Mouse (Mus musculus): ENCODE results near the gene Serpina3c. TPM values are rescaled to one million over a fixed set of nuclear protein-coding genes. Genes with fewer than 3 reads are reported as not detected.

Gene Serpina3c
- under 1 TPM; 0.22 to 0.45 TPM for total RNA-seq (2021)

DNA sequence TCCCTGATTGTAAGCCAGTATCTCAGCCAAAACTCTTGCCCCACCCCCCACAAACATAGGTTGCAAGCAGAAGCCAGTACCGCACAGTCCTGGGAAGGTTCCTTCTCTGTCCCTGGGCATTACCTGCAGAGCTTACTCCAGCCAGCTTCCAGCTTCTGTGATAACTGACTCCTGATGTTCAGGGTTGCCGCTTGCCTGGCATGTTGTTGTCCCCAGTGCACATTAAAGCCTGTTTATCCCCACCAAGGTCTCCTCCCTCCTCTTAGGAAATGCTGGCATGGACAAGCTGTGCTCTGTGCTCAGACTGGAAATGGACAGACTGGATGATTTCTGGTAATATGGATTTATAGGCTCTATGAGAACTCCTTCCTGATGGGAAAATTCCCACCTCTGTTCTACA is at the start of gene Serpina3c:
Gene Serpina3c, minus strand, starts transcription at position 215 of the 400 bp plus-strand sequence.
- no peak for DNase-seq
- intact Hi-C loops (cut with DNase I) = no loop called here

DNA sequence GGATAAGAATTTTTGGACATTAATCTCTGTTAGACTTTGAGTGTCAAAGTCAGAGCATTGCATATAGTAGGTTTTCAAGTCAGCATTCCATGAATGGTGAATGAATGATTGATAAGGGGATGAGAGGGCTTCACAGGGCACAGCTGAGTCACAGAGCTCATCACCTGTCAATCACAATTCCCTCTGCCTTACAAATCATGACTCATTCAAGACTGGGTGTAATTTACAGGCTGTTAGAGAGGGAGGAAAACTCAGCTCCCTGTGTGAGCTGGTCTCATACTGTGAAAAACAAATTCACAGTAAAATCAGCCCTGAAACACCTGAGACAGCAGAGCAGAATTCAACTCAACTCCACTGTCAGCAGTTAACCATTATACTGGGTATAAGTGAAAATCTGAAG is 37.2 kb upstream of the Serpina3c start:
- intact Hi-C loops (cut with DNase I) = no loop called here
- DNase-seq = no peak

DNA sequence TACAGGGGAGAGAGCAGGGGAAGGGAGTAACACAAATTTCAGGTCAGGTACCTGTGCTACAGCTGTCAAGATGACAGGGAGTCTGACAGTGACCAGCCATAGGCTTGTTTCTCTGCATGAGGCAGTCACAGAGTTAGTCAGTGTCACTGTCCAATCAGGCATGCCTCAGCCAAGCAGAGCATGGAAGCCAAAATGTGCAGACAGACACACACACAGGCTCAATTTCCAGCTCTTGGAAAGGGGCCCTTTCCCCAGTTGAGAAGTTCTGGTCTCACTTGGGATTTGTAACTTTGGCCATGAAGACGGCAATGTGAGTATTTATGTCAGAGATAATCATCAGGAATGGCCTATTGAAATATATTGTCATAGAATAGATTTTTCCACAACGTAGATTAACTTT is 35.6 kb upstream of the Serpina3c start:
- DNase-seq = no peak
- intact Hi-C loops (cut with DNase I) = no loop called here

DNA sequence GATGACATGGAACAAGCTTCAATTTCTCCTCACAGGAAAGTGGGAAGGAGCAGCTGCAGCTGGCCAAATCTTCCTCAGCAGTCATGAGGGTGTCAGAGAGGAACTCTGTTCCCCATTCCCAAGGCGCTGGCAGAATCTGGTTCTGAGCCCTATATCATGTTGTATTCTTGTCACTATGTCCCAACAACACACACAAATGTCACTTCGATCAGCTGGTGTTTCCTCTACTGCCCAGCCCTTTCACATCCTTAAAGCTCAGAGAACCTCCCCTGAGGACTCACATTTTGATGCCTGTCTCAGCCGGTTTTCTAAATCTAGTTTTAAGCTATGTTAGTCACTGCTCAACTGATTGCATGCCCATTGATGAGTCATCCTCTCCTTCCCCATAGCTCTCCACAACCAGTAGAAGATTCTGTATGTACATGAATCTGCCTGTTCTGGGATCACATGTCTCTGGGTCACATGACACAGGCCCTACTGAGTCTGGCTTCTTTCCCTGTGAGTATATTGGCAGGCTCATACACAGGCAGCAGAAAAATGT is 32.4 kb upstream of the Serpina3c start:
- intact Hi-C loops (cut with DNase I) = no loop called here

DNA sequence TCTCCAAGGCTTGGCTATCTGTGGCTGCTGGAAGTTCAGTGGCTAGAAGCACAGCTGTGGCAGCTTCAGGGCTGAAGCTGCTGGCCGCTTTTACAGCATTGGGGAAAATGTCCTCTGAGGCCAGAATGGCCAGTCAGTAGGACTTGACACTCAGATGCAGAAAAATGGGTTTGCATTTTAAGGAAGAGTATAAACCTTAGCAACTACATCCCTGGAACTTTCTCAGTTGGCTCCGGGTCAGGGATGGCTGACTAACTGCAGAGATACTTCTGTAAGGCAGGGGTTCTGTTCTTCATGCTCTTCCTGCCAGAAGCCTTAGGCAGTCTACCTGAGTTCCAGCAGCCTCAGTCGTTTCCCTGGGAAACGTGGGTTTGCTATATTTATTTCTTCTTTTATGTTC is 31.4 kb upstream of the Serpina3c start:
- no peak for DNase-seq
- intact Hi-C loops (cut with DNase I) = no loop called here

More for the DNA sequence above, 32.4 kb upstream of the Serpina3c start:
- peak; percentile 28 for DNase-seq

DNA sequence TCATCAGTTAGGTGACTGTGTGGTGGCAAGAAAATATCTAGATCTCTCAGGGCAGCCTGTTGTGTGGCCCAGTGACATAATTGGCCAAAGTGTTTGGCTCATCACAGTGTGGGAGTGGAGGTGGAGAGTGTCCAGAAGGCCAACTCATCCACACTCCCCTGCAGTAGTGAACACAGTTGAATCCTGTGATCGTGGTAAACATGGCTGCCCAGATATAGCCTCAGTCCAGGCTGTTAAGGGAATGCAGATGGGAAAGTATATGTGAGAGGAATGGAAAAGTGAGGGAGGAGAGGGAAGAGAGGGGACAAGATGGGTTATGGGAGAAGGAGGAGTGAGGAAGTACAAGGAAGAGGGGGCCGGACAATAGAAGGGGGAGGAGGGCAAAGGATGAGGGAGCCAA is 25.3 kb upstream of the Serpina3c start:
- no peak for DNase-seq
- intact Hi-C loops (cut with DNase I) = loop anchor here (5.0 kb wide), 1 partner anchor 112 kb away; no protein-coding TSS in a partner anchor

DNA sequence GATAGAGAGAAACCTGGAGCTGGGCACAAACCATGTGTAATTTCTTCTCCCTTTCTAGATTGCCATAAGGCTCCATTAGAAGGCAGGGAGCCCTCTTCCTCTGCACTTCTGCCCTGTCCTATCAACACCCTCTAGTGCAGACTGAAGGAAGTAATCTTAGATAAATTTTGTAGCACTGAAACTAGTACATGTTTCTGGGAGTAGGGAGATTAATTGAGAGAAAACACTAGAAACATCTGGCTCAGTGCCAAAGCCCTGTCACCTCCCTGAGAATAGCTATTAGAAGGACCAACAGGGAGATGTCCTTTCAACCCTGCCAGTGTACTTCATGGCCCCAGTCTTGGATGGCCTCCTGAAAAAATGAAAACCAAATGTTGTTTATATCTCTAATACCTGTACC is 24.9 kb upstream of the Serpina3c start:
- intact Hi-C loops (cut with DNase I) = loop anchor here (5.0 kb wide), 1 partner anchor 111 kb away; no protein-coding TSS in a partner anchor
- DNase-seq = peak; percentile 49 to 56

DNA sequence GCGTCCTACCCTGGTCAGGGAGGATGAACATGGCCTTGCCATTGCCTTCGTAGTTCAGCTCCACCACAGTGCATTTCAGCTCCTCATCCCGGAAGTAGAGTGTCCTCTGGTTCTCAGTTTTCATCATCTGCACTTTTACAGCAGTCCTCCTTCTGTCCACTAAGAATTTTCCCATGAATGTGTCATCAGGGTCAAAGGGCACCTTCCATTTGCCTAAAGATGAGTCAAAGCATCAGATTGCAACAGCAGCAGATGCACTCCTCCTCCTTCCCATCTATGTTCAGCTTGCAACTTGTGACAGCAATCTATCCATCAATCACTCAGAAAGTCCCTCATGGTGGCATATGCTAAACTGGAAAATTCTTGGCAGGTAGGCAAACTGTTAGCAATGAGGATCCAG is 22.0 kb upstream of the Serpina3c start:
- intact Hi-C loops (cut with DNase I) = loop anchor here (5.0 kb wide), 1 partner anchor 108 kb away; no protein-coding TSS in a partner anchor
- no peak for DNase-seq

DNA sequence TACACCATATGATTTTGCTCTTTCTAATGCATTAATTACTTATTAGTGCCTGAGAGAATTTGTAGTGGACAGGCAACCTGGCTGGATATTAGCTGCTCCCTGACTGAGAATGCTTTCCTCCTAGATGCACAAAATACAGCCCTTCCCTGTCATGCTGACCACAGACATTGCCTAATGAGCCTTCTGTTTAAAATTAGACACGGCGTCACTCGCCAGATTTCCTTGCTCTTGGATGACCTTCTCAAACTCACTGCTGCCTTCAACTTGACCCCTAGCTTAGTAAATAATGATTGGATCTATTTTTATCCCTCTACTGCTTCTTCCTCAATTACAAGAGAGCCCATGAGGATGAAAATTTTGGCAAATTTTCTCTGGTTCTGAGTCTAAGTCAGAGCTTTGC is 21.1 kb upstream of the Serpina3c start:
- intact Hi-C loops (cut with DNase I) = loop anchor here (5.0 kb wide), 1 partner anchor 107 kb away; no protein-coding TSS in a partner anchor
- peak; percentile 63 to 78 for DNase-seq

DNA sequence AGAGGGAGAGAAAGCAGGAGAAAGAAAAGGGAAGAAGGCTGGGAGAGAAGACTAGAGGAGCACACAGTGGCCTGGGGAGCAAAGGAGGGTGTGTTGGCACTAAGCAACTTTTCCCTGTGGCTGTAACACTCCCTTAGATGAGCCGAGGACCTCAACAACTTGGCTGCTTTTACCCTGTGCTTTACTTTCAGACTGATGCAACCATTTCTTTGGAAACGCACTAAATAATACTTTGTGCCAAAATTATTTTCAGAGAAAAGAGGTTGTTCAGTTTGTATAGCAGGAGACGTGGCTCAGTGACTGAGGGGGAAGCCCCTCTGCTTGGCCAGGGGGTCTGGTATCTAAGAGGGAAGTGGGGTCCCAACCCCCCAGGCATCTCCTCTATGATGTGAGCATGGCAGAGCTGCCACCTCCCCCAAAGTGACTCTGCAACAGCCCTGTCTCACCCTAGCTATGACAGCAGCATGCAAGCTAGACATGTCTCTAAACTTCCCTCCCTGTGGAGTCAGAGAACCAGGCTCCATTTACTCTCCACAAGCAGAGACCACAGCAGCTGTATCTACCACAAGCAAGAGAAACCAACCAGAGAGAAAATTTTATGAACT is 527 bp downstream of the Serpina3c start:
- DNase-seq = no peak
- intact Hi-C loops (cut with DNase I) = no loop called here

DNA sequence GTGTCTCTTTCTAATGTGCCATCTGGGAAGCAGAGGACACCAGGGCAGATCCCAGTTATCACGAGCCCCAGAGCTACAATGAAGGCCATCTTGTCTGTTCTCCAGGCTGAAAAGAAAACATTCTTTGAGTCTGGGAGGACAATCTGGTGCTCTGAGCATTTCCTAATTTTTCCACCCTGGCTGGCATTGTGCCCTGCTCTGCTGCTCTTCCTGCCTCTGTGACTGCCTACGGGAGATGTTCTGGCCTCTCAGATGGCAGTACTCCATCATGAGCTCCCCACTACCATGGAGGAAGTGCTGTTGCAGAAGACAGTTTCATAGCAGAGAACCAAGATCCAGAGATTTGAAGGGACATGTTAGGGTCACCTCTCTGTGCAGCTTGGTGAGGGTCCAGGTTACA is 1.7 kb downstream of the Serpina3c start:
- intact Hi-C loops (cut with DNase I) = no loop called here
- DNase-seq = no peak

DNA sequence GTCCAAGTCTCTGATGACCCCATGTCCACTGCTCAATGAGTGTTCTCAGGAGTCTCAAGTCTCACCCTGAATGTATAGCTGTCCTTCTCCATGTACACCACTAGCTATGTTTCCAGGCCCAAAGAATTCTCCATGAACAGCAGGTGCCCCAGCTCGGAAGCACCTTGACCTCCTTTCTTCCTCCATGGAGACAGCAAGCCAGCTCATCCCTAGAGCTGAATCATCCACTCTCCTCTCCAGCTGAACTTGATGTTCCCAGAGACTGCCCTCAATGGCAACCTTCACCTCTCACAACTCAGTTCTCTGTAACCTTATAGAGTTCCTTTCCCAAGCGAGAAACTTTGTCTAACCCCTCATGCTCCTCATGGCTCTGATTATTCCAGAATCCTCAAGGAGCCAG is 8.1 kb downstream of the Serpina3c start:
- intact Hi-C loops (cut with DNase I) = loop anchor here (5.0 kb wide), 1 partner anchor 247 kb away; no protein-coding TSS in a partner anchor

DNA sequence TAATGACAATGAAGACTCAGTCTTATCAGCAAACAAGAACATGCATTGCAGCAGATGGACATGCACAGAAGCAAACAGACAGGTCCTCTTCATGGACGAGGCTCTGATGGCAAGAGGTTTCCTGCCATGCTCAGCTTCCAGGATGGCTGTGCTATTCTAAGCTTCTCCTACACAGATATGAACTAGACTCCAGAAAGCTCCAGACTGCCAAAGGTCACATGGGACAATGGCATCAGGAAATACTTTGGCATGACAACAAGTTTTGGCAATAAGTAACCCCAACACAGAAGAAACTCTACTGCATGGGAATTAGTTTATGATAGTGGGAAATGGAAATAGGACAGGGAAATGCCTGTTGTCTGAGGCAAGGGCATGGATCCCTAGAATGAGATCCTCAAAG is 10.4 kb downstream of the Serpina3c start:
- intact Hi-C loops (cut with DNase I) = no loop called here

More for the DNA sequence above, 8.1 kb downstream of the Serpina3c start:
- DNase-seq = no peak

DNA sequence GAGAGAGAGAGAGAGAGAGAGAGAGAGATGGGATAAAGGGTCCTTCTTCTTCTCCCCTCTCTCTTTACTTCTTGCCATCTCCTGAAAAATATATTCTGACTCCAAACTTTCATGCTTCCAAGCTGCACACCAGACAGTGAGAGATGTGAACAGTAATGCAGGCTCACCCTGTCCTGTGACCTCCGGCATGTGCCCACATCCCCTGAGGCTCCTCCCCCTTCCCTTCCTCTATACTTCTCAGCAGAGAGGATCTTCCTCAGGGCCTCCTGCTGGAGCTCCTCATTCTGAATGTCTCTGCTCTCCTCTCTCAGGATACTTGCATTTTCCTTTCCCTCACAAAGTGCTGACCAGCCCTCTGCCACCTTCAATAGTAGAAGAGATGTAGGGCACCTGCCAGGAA is 11.2 kb downstream of the Serpina3c start:
- DNase-seq = no peak
- intact Hi-C loops (cut with DNase I) = no loop called here

More for the DNA sequence above, 10.4 kb downstream of the Serpina3c start:
- DNase-seq = no peak

DNA sequence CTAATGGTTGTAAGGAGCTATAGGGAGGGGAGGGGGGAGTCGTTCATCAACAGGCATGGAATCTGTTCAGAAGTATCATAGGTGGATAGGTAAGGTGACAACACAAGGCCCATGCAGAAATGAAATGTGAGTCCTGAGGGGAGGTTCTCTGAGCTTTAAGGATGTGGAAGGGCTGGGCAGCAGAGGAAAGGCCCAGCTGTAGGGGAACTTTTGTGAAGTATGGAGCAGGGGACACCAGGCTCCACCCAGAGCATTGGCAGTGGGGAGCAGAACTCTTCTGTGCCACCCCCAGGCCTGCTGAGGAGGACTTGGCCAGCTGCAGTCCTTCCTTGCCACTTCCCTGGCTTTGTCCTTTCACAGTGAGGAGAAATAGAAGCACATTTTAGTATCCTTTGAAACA is 12.2 kb downstream of the Serpina3c start:
- intact Hi-C loops (cut with DNase I) = no loop called here

DNA sequence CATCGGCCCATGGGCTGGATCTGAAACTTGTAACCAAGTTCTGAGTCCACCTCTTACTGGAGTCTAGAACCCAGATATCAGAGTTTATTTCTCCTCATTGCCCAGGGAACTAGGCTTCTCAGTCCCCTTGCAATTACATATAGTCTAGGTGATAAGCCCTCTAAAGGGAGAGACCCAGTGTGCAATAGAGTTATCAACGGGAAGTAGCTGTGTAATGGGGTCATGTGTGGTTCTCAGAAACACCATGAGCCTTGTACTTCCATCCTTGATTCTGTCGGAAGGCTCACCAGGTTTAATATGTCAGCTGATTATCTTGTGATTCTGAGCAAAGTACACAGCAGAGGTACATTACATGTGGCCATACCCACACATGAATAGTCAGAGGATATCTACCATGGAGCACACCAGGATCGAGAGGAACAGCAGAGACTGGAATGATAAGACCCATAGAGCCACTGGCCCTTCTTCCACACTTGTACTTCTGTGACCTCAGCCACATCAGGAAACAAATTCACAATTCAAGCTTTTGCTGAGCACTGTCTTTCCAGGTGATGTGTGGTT is 13.0 kb downstream of the Serpina3c start:
- intact Hi-C loops (cut with DNase I) = no loop called here
- DNase-seq = no peak

More for the DNA sequence above, 12.2 kb downstream of the Serpina3c start:
- no peak for DNase-seq

DNA sequence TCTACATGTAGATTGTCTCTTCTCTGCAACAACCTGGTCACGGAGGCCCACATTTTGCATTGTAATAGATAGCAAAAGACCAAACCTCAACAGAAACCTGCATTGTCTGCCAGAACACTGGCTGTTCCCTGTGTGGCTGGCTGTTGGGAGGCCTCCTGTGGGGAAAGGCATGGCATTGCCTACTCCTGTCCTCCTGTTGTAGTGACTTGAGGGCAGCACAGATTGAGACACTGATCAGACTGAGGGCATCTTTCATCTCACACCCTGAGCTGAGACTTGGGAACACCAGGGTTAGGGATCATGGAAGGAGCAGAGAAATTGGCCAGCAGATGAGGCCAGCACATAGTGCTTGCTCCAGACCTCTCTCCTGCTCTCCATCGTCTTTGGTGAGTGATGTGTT is 15.5 kb downstream of the Serpina3c start:
- DNase-seq = no peak
- intact Hi-C loops (cut with DNase I) = no loop called here

DNA sequence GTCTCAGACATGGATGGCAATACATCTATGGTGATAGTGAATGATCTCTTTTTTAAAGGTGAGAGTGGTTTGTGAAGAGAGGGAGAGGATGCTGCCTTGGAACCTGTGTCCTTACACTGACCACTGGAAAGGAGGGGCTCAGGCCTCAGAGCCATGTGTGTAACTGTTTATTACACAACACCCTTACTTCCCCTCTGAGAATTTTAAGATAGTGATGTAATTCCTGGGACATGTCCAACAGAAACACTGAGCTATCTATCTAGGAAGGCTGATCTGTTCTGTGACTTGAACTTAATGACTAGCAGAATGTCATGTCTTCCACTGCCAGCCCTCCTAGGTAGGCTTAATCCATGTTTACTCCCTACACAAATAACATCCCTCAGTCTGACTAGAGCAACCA is 22.6 kb downstream of the Serpina3c start:
- intact Hi-C loops (cut with DNase I) = no loop called here
- peak; percentile 31 to 36 for DNase-seq

DNA sequence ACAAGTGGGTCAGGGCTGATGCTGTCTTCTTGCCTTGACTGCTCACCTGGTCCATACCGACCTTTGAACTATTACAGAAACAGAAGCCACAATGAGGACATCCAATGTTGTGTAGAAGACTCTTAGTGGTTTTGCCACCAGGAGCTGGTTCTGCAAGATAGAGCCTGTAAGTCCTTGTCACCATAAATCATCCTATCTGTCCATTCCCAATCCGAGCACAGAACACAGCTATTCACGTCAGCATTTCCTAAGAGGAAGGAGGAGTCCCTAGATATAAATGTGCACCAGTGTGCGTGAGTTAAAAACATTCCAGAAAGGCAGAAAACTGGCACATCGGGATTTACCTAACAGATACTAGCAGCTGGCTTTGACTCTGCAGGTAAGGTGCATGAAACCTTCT is 26.0 kb downstream of the Serpina3c start, which contains the start of gene Serpina3b:
Gene Serpina3b, plus strand, starts transcription at position 301 of the 400 bp plus-strand sequence.
- no peak for DNase-seq
- intact Hi-C loops (cut with DNase I) = no loop called here

DNA sequence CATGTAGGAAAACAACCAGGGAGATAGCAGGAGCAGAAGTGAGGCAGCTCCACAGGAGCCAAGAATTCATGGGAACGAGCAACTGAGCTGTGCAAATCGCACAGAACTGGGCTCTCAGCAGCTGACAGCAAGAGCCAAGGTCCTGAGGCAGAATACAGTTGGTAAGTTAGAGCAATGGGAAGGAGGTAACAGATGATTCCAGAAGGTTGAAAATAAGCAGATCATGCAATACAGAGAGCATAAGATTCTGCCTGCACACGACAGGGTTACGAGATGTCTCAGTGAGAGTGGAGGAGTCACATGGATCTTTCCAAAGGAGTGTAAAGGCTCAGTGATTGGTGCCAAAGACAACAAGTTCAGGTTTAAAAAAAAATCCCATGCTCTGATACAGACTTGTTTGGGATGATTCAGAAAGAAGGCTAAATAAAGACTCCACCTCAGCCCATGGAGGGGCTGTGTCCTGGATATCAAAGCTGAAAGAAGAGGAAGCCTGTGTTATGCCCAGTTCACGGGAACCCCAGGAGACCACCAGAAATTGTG is 28.6 kb downstream of the Serpina3c start:
- intact Hi-C loops (cut with DNase I) = no loop called here

DNA sequence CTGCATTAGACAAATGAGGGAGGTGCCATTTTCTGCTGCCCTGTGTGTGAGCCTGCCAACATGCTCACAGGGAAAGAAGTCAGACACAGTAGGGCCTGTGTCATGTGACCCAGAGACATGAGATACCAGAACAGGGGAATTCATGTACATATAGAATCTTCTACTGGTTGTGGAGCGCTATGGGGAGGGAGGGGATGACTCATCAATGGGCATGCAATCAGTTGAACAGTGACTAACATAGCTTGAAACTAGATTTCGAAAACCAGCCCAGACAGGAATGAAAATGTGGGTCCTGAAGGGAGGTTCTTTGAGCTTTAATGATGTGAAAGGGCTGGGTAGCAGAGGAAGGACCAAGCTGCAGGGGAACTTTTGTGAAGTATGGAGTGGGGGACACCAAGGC is 29.7 kb downstream of the Serpina3c start:
- intact Hi-C loops (cut with DNase I) = no loop called here
- DNase-seq = no peak

More for the DNA sequence above, 28.6 kb downstream of the Serpina3c start:
- DNase-seq = peak in 1 of 2 experiments; percentile 8

DNA sequence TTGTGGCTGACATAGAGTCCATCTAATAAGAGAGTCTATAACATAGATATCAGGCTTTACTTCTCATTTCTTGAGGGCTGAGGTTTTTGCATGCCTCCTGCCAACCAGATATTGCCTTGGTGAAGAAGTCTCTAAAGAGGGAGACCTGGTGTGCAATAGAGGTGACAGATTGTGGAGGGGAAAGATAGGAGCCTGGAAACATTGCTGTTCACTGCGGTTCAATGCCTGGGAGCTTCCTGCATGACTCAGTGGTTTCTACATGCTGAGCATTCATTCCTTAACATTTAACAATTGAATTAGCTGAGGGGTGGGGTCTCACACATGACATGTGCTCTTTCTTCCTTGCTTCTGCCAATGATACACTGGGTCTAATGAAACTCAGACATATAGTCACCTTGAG is 30.6 kb downstream of the Serpina3c start:
- intact Hi-C loops (cut with DNase I) = no loop called here
- no peak for DNase-seq
